In the genomic region with DNA sequence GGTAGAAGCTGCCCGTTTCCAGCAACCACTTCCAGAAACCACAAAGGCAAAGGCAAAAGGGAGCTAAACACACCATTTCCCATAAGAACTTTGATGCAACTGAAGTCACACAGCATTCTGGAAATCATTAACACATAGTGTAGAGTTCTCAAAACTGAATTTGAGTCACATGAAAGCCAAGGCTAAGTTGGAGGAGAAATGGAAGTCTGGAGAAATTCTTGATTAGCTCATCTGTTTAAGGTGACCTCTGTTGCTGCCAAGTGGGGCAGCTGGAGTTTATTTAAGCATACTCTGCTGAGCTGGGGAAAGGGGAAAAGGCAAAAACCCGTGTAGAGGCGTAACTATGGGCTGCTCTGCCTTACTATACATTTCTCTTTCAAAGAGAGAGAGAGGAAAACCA, we compare ENCODE assay signal across 15 mouse cellular contexts. TPM values are rescaled to one million over a fixed set of nuclear protein-coding genes. Genes with fewer than 3 reads are reported as not detected.
DNase-seq lines count a peak whose midpoint lies in the region; ATAC-seq and TF ChIP-seq lines count a peak whose summit lies in the region.
"Had no signal": no experiment of that assay in that cellular context is flagged by ENCODE, and none has a peak within 500 bp of the region (broad histone marks: within the 10 kb centered on the region; RNA-seq: fewer than 3 reads in every experiment).

No protein-coding gene starts in this region.

- H3K4me2 ChIP-seq in lung, embryonic 15.5 days = no peak overlapping the region
- H3K4me2 ChIP-seq in forebrain, embryonic 15.5 days (replicated peaks) = no peak overlapping the region

- 24% methylated on average over 3 of the region's 3 CpGs for WGBS in lung, embryonic 15.5 days
- WGBS in lung, adult 2 months = 45% methylated on average over 3 of the region's 3 CpGs
- 80% methylated on average over 3 of the region's 3 CpGs for WGBS in forebrain, embryonic 15.5 days

- peak; percentile 31 for DNase-seq in adrenal gland, adult 8-10 months
- no peak for DNase-seq in adrenal gland, adult 18-20 months (ENCODE audit: low spot score in 2 of 2)
- DNase-seq in lung, adult 2 months = no peak
- peak; percentile 47 to 77 for DNase-seq in kidney, postnatal 36 days
- no peak for DNase-seq in left cerebral cortex, postnatal 4 days
- DNase-seq in ovary, postnatal 10 days (ENCODE audit: low spot score) = no peak
- DNase-seq: layer of hippocampus, postnatal 36 days had no signal

- peaks cover 32% of the 10 kb centered on the region for H3K4me1 ChIP-seq in lung, embryonic 15.5 days
- H3K4me1 ChIP-seq in lung, adult 2 months (ENCODE audit: control insufficient read depth, insufficient read depth, low read length) = no peaks in the 10 kb centered on the region; the same call in 1 of the 2 replicates
- peaks cover 10% of the 10 kb centered on the region for H3K4me1 ChIP-seq in forebrain, embryonic 15.5 days

- H3K36me3 ChIP-seq in lung, embryonic 15.5 days = no peaks in the 10 kb centered on the region
- no peaks in the 10 kb centered on the region for H3K36me3 ChIP-seq in forebrain, embryonic 15.5 days

- no peaks in the 10 kb centered on the region for H3K9me3 ChIP-seq in lung, embryonic 15.5 days
- no peaks in the 10 kb centered on the region for H3K9me3 ChIP-seq in forebrain, embryonic 15.5 days

- peak overlapping the region; percentile 63 for H3K27ac ChIP-seq in lung, embryonic 15.5 days
- H3K27ac ChIP-seq in forebrain, embryonic 15.5 days (replicated peaks) = no peak overlapping the region
- H3K27ac ChIP-seq: hindbrain, postnatal 0 days had no signal

- H3K9ac ChIP-seq in lung, embryonic 15.5 days = no peak overlapping the region
- H3K9ac ChIP-seq in forebrain, embryonic 15.5 days (replicated peaks) = no peak overlapping the region

- no peaks in the 10 kb centered on the region for H3K27me3 ChIP-seq in lung, embryonic 15.5 days
- H3K27me3 ChIP-seq in forebrain, embryonic 15.5 days = no peaks in the 10 kb centered on the region

- no peak for TF ChIP-seq POLR2A in lung, adult 2 months (IDR thresholded peaks at IDR 0.05; ENCODE audit: borderline replicate concordance, extremely low read depth, low read depth, low read length)

- ATAC-seq in lung, embryonic 15.5 days (ENCODE audit: borderline replicate concordance, extremely low read depth, low FRiP score, low TSS enrichment) = peak; percentile 63
- ATAC-seq in forebrain, embryonic 15.5 days (replicated peaks) = no peak
- ATAC-seq: forebrain, embryonic 16.5 days; hindbrain, postnatal 0 days had no signal

- intact Hi-C loops in left cerebral cortex, postnatal 4 days (cut with DNase I) = no loop called here

- no peak overlapping the region for H3K4me3 ChIP-seq in lung, embryonic 15.5 days
- H3K4me3 ChIP-seq in lung, adult 2 months (replicated peaks; ENCODE audit: extremely low read depth, low read depth, low read length) = no peak overlapping the region
- no peak overlapping the region for H3K4me3 ChIP-seq in forebrain, embryonic 15.5 days

- no peak for TF ChIP-seq CTCF in lung, adult 2 months (IDR thresholded peaks at IDR 0.05; ENCODE audit: insufficient read depth, low read length)

RNA-seq across cellular contexts. Expression of a gene that starts 21.8 kb away (rescaled TPM):
- not detected for total RNA-seq in adrenal gland, adult 8-10 months (2022)
- total RNA-seq in adrenal gland, adult 18-20 months (2021) = not detected
- polyA plus RNA-seq in lung, embryonic 15.5 days (2015; fragmentation: Nextera tagmentation; extraction: Ambion mirVana) = not detected in 2 replicates
- not detected in 2 replicates for polyA plus RNA-seq in lung, adult 2 months (2012; rRNA removed)
- not detected in 2 replicates for polyA plus RNA-seq in forebrain, embryonic 15.5 days (2015; fragmentation: Nextera tagmentation; extraction: Ambion mirVana)
- total RNA-seq in left cerebral cortex, postnatal 4 days (2021) = not detected
- total RNA-seq: heart, adult 8-10 months; hindbrain, postnatal 0 days; layer of hippocampus, postnatal 36 days; MEL; midbrain, postnatal 0 days had no signal
- polyA plus RNA-seq: forebrain, embryonic 16.5 days; hindbrain, postnatal 0 days; liver, embryonic 16.5 days; midbrain, postnatal 0 days had no signal

RNA-seq across cellular contexts. Expression of a gene that starts 46.3 kb away (rescaled TPM):
- 100 to 1,000 TPM; 109 to 247 (median 188) TPM for total RNA-seq in adrenal gland, adult 8-10 months (2022)
- total RNA-seq in adrenal gland, adult 18-20 months (2021) = 100 to 1,000 TPM; 135 to 197 TPM
- polyA plus RNA-seq in lung, embryonic 15.5 days (2015; fragmentation: Nextera tagmentation; extraction: Ambion mirVana) = 111 and 118 TPM in 2 replicates
- polyA plus RNA-seq in lung, adult 2 months (2012; rRNA removed) = 48.4 and 53.4 TPM in 2 replicates
- polyA plus RNA-seq in forebrain, embryonic 15.5 days (2015; fragmentation: Nextera tagmentation; extraction: Ambion mirVana) = 18.3 and 19.1 TPM in 2 replicates
- 10 to 100 TPM; 50.9 to 55.7 TPM for total RNA-seq in left cerebral cortex, postnatal 4 days (2021)
- total RNA-seq: MEL had no signal

Comparison
In these comparisons a context has a peak if more than half of its experiments do, and no peak if none do; other contexts are left out.
1. DNase-seq: peak in adrenal gland, adult 8-10 months (single experiment) and kidney, postnatal 36 days (2 of 2); none in adrenal gland, adult 18-20 months (0 of 2), lung, adult 2 months (single experiment), left cerebral cortex, postnatal 4 days (single experiment) and ovary, postnatal 10 days (single experiment).